Mouse (Mus musculus) erythroblast, embryonic 14.5 days (primary cell): Measurements from ENCODE around the gene Parvb.

Experiments used
- GATA1 ChIP-seq: IDR thresholded peaks from 2 replicates; pipeline ENCODE4 v1.6.1; 2012; ENCODE audit warnings: low read length, inconsistent platforms, mixed read lengths
- TAL1 ChIP-seq: IDR thresholded peaks from 3 replicates; pipeline ENCODE4 v1.6.1; 2012; ENCODE audit warnings: low read length, inconsistent platforms, mixed read lengths

GRCm38 (mm10) chr15:84245104-84245503 is 13.3 kb downstream of the Parvb start:
- TF ChIP-seq TAL1 (no peak), GATA1 (no peak)
